Mouse (Mus musculus) stomach, adult 2 months (tissue): Measurements from ENCODE around the gene Hrnr. TPM values are rescaled to one million over a fixed set of nuclear protein-coding genes. Genes with fewer than 3 reads are reported as not detected.

ENCODE experiments used
- polyA plus RNA-seq: library from polyadenylated mRNA; depleted of rRNA; stranded (reverse); fragments of >200 nt; gene quantifications from 2 replicates; pipeline ENCODE4 v1.2.3, GENCODE M21; 2012; rRNA removed

The Hrnr gene
- 0.67 and 1.4 TPM in 2 replicates for polyA plus RNA-seq

GRCm38 (mm10) chr3:93319449-93319848, at the start of gene Hrnr:
TSS of gene Hrnr (plus strand) at chr3:93319749.

GRCm38 (mm10) chr3:93273223-93273622, 46.3 kb upstream of the Hrnr start, which contains the start of gene Flg:
TSS of gene Flg (plus strand) at chr3:93273523.

Other genes with a start within 250 kb of the Hrnr start
- not detected in 2 replicates for gene Crnn, start 175.0 kb upstream of the Hrnr start, polyA plus RNA-seq
- 0.04 and 0.05 TPM in 2 replicates for gene Flg2, start 122.5 kb upstream of the Hrnr start, polyA plus RNA-seq
- gene Flg, start 46.2 kb upstream of the Hrnr start, polyA plus RNA-seq, result 91.4 and 259 TPM in 2 replicates
- 4.3 and 6.0 TPM in 2 replicates for gene Rptn, start 74.0 kb downstream of the Hrnr start, polyA plus RNA-seq
- gene Tchh, start 122.6 kb downstream of the Hrnr start, polyA plus RNA-seq, result 0.01 TPM in 1 of 2 replicates, not detected in the other
- not detected in 2 replicates for gene Tchhl1, start 149.0 kb downstream of the Hrnr start, polyA plus RNA-seq
- 66.8 and 103 TPM in 2 replicates for gene S100a11, start 200.7 kb downstream of the Hrnr start, polyA plus RNA-seq
- gene S100a10, start 235.3 kb downstream of the Hrnr start, polyA plus RNA-seq, result 8.6 and 12.4 TPM in 2 replicates